Mouse (Mus musculus) bone marrow, adult 2 months (tissue): ENCODE measurements at regions not wholly inside any gene's neighbourhood (a gene's known extent, or its start where the extent isn't known, plus 50 kb on each side); places are given as distances from the start of the nearest gene placed in this dataset.

Experiments used
- H3K27ac ChIP-seq: fragments of 200-500 bp; 2 replicates; pipeline ENCODE4 v1.5.1; 2012; ENCODE audit warnings: low read depth, mild to moderate bottlenecking, control low read depth, inconsistent platforms, low read length; ENCODE audit not compliant: control insufficient read depth, poor library complexity, insufficient read depth
- H3K4me1 ChIP-seq: fragments of 200-500 bp; 2 replicates; pipeline ENCODE4 v1.6.1; 2011; ENCODE audit warnings: low read length; ENCODE audit not compliant: control insufficient read depth, insufficient read depth
- H3K4me3 ChIP-seq: fragments of 200-500 bp; replicated peaks from 2 replicates; pipeline ENCODE3; 2011; ENCODE audit warnings: mild to moderate bottlenecking, low read depth, low read length, control low read depth; ENCODE audit not compliant: control insufficient read depth
- CTCF ChIP-seq: fragments of 200-500 bp; IDR thresholded peaks from 2 replicates; pipeline ENCODE4 v1.5.1; 2011; ENCODE audit warnings: low read length, control low read depth; ENCODE audit not compliant: control insufficient read depth, insufficient read depth
- POLR2A ChIP-seq: fragments of 200-500 bp; IDR thresholded peaks from 2 replicates; pipeline ENCODE4 v1.6.1; 2011; ENCODE audit warnings: low read depth, mild to moderate bottlenecking, control low read depth, low read length, borderline replicate concordance; ENCODE audit not compliant: control insufficient read depth
- WGBS: fragments of 180-500 bp; shearing (Covaris S2); methylation state at CpG from one replicate; pipeline ENCODE4 v1.1.7; 2018; 5-methylcytosine and 5-hydroxymethylcytosine counted together

GRCm38 (mm10) chr10:126763976-126764375 is 137.2 kb downstream of the Atp23 start:
- 74% methylated on average over 5 of the region's 5 CpGs for WGBS

GRCm38 (mm10) chr10:126758682-126759081 is 142.5 kb downstream of the Atp23 start:
- 77% methylated on average over 7 of the region's 7 CpGs for WGBS

More at GRCm38 (mm10) chr10:126763976-126764375, 137.2 kb downstream of the Atp23 start:
- no peak for TF ChIP-seq POLR2A
- Histone ChIP-seq H3K27ac (no peak overlapping the region), H3K4me1 (no peaks in the 10 kb centered on the region), H3K4me3 (no peak overlapping the region)

DNA sequence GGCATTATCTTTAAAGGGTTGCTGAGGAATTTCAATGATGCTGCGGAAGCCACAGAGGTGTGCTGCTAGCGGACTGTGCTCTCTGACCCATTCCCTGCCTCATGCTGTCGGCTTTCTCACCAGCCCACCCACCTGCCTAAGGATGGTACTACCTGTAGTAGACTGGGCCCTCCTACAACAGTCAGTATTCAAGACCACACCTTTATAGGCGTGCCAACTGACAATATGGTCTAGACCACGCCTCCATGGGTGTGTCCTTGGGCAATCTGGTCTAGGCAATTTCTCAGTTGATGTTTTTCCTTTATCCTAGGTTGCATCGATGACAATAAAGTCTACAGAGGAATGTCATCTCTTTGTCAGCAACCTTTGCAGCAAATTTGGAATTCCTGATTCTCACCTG is 148.0 kb downstream of the Atp23 start:
- H3K27ac ChIP-seq, result no peak overlapping the region
- H3K4me1 ChIP-seq, result no peaks in the 10 kb centered on the region
- WGBS, result 72% methylated on average over 6 of the region's 6 CpGs
- no peak for TF ChIP-seq POLR2A
- no peak for TF ChIP-seq CTCF
- no peak overlapping the region for H3K4me3 ChIP-seq

More at GRCm38 (mm10) chr10:126758682-126759081, 142.5 kb downstream of the Atp23 start:
- Histone ChIP-seq H3K4me1 (no peaks in the 10 kb centered on the region), H3K27ac (no peak overlapping the region), H3K4me3 (no peak overlapping the region)
- TF ChIP-seq CTCF (no peak), POLR2A (no peak)

DNA sequence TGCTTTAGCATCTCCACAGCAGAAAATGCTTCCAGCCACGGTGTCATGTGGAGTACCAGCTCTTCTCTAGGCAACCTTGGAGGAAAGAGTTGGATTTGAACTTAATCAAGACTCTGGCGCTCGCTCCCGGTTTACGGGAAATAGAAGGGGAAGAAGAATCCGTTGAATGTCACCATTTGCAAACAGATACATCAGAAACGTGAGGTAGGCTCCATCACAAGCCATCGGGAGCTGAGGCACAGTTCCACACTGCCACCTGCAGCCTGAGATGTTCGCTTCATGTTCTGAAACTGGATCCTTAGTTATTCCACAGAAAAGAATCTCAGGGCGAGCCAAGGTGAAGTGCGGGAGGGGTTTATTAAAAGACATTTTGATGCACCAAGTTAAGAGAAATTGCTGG is 148.5 kb downstream of the Atp23 start:
- WGBS, result 68% methylated on average over 11 of the region's 11 CpGs

GRCm38 (mm10) chr10:126748696-126749466 is 152.3 kb downstream of the Atp23 start:
- TF ChIP-seq POLR2A (no peak), CTCF (no peak)
- no peak overlapping the region for H3K27ac ChIP-seq
- no peaks in the 10 kb centered on the region for H3K4me1 ChIP-seq
- 74% methylated on average over 17 of the region's 17 CpGs for WGBS
- no peak overlapping the region for H3K4me3 ChIP-seq

More for the DNA sequence above, 148.5 kb downstream of the Atp23 start:
- TF ChIP-seq CTCF (no peak), POLR2A (no peak)
- Histone ChIP-seq H3K27ac (no peak overlapping the region), H3K4me3 (no peak overlapping the region), H3K4me1 (no peaks in the 10 kb centered on the region)

DNA sequence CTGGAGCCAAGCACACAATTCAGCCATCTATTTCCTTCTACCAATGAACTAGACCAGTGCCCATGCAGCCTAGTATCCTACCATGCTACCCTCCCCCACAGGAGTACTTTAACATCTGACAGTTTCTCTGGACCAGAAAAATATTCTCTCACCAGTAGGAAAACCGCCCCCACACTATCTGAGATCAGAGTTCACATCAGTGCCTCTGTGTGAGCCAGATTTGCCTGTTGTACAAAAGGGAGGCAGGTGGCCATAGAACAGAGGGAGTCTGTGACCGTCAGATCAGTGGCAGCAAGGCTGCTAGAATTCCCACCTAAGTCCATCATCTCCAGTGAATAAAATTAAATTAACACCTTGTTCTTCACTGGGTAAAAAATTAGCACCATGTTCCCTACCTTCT is 166.5 kb downstream of the Atp23 start:
- Histone ChIP-seq H3K27ac (no peak overlapping the region), H3K4me1 (no peaks in the 10 kb centered on the region), H3K4me3 (no peak overlapping the region)
- 73% methylated on average over 2 of the region's 2 CpGs for WGBS
- TF ChIP-seq POLR2A (no peak), CTCF (no peak)

DNA sequence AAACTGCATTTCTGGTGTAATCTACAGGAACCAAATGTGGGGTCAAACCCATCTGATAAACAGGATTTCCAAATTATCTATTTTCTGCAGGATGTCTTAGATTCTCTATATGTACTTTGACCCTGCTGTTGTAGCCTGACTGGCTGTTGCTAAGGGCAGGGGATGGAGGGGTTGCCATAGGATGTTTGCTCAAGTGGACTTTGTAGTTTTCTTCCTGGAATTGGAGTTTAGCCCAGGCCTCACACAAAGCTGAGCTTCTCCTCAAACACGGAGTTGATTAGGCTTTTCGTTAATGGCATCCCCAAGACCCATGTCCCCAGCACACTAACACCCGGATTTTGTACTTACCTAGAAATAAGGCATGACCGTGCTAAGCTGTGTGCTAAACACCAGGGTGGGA is 173.3 kb downstream of the Atp23 start:
- Histone ChIP-seq H3K27ac (no peak overlapping the region), H3K4me3 (no peak overlapping the region), H3K4me1 (no peaks in the 10 kb centered on the region)
- WGBS, result 80% methylated on average over 4 of the region's 4 CpGs
- TF ChIP-seq POLR2A, result no peak
- TF ChIP-seq CTCF, result no peak

- Histone ChIP-seq H3K4me1 (no peaks in the 10 kb centered on the region), H3K4me3 (no peak overlapping the region), H3K27ac (no peak overlapping the region)
- 65% methylated on average over 2 of the region's 2 CpGs for WGBS
- TF ChIP-seq POLR2A, result no peak
- TF ChIP-seq CTCF, result no peak
Observed at GRCm38 (mm10) chr10:126717961-126718360, 183.2 kb downstream of the Atp23 start.

DNA sequence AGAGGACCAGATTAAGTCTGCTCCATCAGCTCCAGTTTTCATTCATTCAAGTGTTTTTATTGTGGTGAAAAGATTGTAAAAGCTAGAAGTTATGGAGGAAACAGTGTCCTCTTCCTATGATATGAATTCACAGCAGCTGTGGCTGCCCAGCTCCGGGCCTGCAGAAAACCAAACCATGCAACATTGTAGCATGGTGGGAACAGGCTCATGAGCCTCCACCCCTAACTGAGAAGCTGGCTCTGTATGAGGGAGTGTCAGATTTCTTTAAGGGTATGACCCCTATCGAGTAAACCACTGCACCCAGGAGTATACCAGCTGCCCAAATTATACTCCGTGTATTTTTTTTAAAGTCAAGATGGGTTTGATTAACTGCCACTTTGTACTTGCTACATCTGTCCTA is 189.4 kb downstream of the Atp23 start:
- 67% methylated on average over 3 of the region's 3 CpGs for WGBS

More for the DNA sequence above, 189.4 kb downstream of the Atp23 start:
- Histone ChIP-seq H3K27ac (no peak overlapping the region), H3K4me3 (no peak overlapping the region), H3K4me1 (no peaks in the 10 kb centered on the region)
- TF ChIP-seq CTCF (no peak), POLR2A (no peak)
